Mouse (Mus musculus): ENCODE measurements at regions not wholly inside any gene's neighbourhood (a gene's known extent, or its start where the extent isn't known, plus 50 kb on each side); places are given as distances from the start of the nearest gene placed in this dataset.

- in situ Hi-C loops (cut with MboI, MseI): no loop called here
These were observed 162.6 kb upstream of the Mki67 start for GRCm38 (mm10) chr7:135878750-135879149.

- in situ Hi-C loops (cut with MboI, MseI): no loop called here
These were observed 164.3 kb upstream of the Mki67 start for GRCm38 (mm10) chr7:135880446-135880845.

GRCm38 (mm10) chr7:135882306-135882705, 166.1 kb upstream of the Mki67 start:
- in situ Hi-C loops (cut with MboI, MseI): no loop called here

GRCm38 (mm10) chr7:135888598-135888997, 172.4 kb upstream of the Mki67 start:
- in situ Hi-C loops (cut with MboI, MseI): no loop called here

- in situ Hi-C loops (cut with MboI, MseI): no loop called here
These were observed 173.0 kb upstream of the Mki67 start for GRCm38 (mm10) chr7:135889016-135889726.

GRCm38 (mm10) chr7:135898876-135899275, 182.7 kb upstream of the Mki67 start:
- in situ Hi-C loops (cut with MboI, MseI): no loop called here

- in situ Hi-C loops (cut with MboI, MseI): no loop called here
These were observed 183.6 kb upstream of the Mki67 start for GRCm38 (mm10) chr7:135899765-135900164.

- in situ Hi-C loops (cut with MboI, MseI): no loop called here
These were observed 184.7 kb upstream of the Mki67 start for GRCm38 (mm10) chr7:135900861-135901321.

- in situ Hi-C loops (cut with MboI, MseI): no loop called here
These were observed 186.2 kb upstream of the Mki67 start for GRCm38 (mm10) chr7:135902106-135903055.

- in situ Hi-C loops (cut with MboI, MseI): no loop called here
These were observed 195.2 kb upstream of the Mki67 start for GRCm38 (mm10) chr7:135911376-135911775.

GRCm38 (mm10) chr7:135913923-135914634, 197.9 kb upstream of the Mki67 start:
- in situ Hi-C loops (cut with MboI, MseI): no loop called here

- in situ Hi-C loops (cut with MboI, MseI): no loop called here
These were observed 207.7 kb upstream of the Mki67 start for GRCm38 (mm10) chr7:135923876-135924275.

GRCm38 (mm10) chr7:135924641-135925040, 208.5 kb upstream of the Mki67 start:
- in situ Hi-C loops (cut with MboI, MseI): no loop called here

- in situ Hi-C loops (cut with MboI, MseI): no loop called here
These were observed 213.9 kb upstream of the Mki67 start for GRCm38 (mm10) chr7:135930091-135930490.

- in situ Hi-C loops (cut with MboI, MseI): no loop called here
These were observed 216.5 kb upstream of the Mki67 start for GRCm38 (mm10) chr7:135932595-135933175.

- in situ Hi-C loops (cut with MboI, MseI): no loop called here
These were observed 219.0 kb upstream of the Mki67 start for GRCm38 (mm10) chr7:135935180-135935579.

- in situ Hi-C loops (cut with MboI, MseI): no loop called here
These were observed 221.3 kb upstream of the Mki67 start for GRCm38 (mm10) chr7:135937465-135937864.

- in situ Hi-C loops (cut with MboI, MseI): no loop called here
These were observed 223.2 kb upstream of the Mki67 start for GRCm38 (mm10) chr7:135939341-135939740.

GRCm38 (mm10) chr7:135942826-135943225, 226.7 kb upstream of the Mki67 start:
- in situ Hi-C loops (cut with MboI, MseI): no loop called here

GRCm38 (mm10) chr7:135946071-135946646, 230.0 kb upstream of the Mki67 start:
- in situ Hi-C loops (cut with MboI, MseI): no loop called here

- in situ Hi-C loops (cut with MboI, MseI): no loop called here
These were observed 244.9 kb upstream of the Mki67 start for GRCm38 (mm10) chr7:135961026-135961425.
